Mouse (Mus musculus): ENCODE measurements around the gene Zfp870. TPM values are rescaled to one million over a fixed set of nuclear protein-coding genes. Genes with fewer than 3 reads are reported as not detected.

Gene Zfp870
- total RNA-seq (2023), result 10 to 100 TPM; 11.5 to 16.9 TPM

DNA sequence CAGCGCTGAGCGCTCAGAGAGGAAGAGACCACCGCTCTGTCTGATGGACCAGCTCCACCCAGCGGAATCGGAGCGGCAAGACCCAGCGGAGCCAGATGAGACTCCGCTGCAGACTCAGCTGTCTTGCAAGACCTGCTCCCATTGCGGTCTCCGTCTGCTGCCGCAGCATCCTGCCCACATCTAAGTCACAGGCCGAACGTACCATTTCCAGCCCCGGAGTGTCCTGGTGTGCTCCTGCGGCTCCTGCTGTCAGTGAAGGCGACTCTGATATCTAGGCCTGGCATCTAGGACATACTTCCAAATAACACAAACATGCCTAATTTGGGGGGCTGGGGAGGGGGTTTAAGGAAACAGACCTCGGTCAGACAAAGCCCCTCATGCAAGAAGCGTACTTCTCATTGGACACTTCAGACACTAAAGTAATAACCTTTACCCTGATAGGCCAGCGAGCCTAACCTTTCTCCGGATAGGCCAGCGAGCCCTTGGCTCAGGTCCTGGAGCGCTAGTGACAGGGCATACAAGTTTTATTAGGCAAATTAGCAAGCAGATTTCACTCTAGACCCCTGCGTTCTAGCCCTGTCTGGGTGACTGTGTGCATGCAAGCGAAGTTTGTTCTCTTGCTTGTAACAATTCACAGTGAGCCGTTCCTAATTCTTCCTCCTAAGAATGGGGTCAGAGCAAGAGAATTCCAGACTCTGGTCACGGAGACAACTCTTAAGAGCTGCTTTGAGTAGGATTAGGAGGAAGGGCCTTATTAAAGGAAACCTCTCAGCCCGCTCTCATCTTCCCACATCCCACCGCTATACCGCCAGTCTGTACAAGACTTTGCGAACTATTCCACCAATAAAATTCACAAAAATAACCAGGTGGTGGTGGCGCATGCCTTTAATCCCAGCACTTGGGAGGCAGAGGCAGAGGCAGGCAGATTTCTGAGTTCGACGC lies at the start of gene Zfp870:
Gene Zfp870 (minus strand): TSS at position 404 of the 942 bp plus-strand sequence.

DNA sequence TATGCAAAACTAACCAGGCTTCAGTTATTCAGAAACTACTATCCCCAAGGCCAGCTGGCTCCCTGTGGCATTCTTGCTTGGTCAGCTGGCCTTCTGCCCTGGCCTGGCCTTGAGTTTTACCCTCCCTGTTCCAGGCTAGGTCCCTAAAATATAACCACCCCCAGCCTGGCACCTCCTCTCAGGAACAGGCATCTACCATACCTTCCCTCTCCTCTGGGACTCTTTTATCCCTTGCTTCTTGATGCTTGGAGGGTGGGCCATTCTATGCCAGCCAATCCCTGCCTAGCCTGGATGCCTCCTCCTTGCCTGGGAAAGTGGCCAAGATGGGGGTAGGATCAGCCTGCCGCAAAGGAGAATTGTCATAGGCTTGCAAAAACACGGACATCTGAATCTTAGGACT lies 25.7 kb upstream of the Zfp870 start, which contains the start of gene Cyp4f14:
Gene Cyp4f14 (minus strand): TSS at position 212 of the 400 bp plus-strand sequence.

DNA sequence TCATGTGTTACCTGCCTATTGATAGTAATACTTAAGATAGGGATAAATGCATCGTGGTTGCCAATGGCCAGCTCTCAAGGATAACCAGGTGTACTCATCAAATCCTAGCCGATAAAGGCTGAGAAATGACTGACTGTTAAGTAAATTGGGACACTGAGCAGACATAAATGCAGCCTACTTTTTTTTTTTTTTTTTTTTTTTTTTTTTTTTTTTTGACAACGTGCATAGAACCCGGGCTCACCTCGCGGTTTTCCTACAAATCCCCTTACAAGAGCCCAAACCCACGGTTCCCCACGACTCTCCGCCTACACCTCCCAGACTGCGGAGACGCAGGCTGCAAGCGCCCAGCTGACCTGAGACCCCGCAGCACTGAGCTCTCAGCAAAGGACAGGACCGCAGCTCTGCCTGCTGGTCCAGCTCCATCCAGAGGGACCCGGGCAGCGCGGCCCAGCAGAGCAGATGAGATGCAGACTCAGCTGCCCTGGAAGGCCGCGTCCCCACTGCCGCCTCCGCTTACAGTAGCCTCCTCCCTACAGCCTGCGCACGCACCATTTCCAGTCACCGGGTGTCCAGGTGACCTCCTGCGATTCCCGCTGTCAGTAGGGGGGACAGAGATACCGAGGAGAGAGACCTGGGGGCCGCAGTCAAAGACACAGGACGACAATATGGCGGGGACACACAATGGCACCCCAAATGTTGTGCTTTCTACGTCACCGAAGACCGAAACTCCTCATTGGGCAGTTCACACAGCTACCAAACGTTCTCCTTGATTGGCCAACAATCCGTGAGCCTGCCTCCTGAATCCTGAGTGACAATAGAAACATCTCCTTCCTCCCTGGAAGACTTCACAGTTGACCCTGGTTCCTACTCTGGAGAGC lies 61.7 kb downstream of the Zfp870 start, which contains the start of gene Zfp799:
Gene Zfp799 (minus strand): TSS at position 722 of the 878 bp plus-strand sequence.

Other genes with a start within 250 kb of the Zfp870 start
- gene Cyp4f40, start 232.7 kb downstream of the Zfp870 start, total RNA-seq (2023), result not detected
- not detected for gene Cyp4f15, start 206.0 kb downstream of the Zfp870 start, total RNA-seq (2023)
- 10 to 100 TPM; 85.0 to 90.4 TPM for gene Zfp871, start 103.4 kb downstream of the Zfp870 start, total RNA-seq (2023)
- under 1 TPM; 0.20 to 0.44 TPM for gene Zfp811, start 81.7 kb downstream of the Zfp870 start, total RNA-seq (2023)
- gene Zfp799, start 61.4 kb downstream of the Zfp870 start, total RNA-seq (2023), result 10 to 100 TPM in 1 of 2 experiments, 1 to 10 TPM in 1; 9.0 to 10.3 TPM
- gene Cyp4f14, start 25.7 kb upstream of the Zfp870 start, total RNA-seq (2023), result not detected
- 100 to 1,000 TPM in 1 of 2 experiments, 10 to 100 TPM in 1; 96.6 to 113 TPM for gene Cyp4f13, start 55.8 kb upstream of the Zfp870 start, total RNA-seq (2023)
- 10 to 100 TPM; 17.5 to 19.6 TPM for gene Zfp472, start 74.2 kb upstream of the Zfp870 start, total RNA-seq (2023)
- gene Zfp952, start 101.5 kb upstream of the Zfp870 start, total RNA-seq (2023), result 10 to 100 TPM; 15.1 to 15.2 TPM
- 1 to 10 TPM; 5.7 to 7.1 TPM for gene Zfp763, start 141.8 kb upstream of the Zfp870 start, total RNA-seq (2023)
- gene 4921501E09Rik, start 176.4 kb upstream of the Zfp870 start, total RNA-seq (2023), result not detected
- 1 to 10 TPM; 6.6 to 8.5 TPM for gene Zfp563, start 197.7 kb upstream of the Zfp870 start, total RNA-seq (2023)
- gene Morc2b, start 248.0 kb upstream of the Zfp870 start, total RNA-seq (2023), result not detected

Measured in B cell, adult 67 days (primary cell).